Mouse (Mus musculus): ENCODE results near the gene Abcb10. TPM values are rescaled to one million over a fixed set of nuclear protein-coding genes. Genes with fewer than 3 reads are reported as not detected.

Gene Abcb10
- polyA plus RNA-seq (2014; fragmentation: Illumina TruSeq; extraction: RNeasy Lipid Tissue Mini Kit (QIAGEN cat#74804); ENCODE audit: insufficient read depth, low read depth, low replicate concordance): 7.6 TPM

GRCm38 (mm10) chr8:123982826-123983400 lies at the start of gene Abcb10:
Gene Abcb10, minus strand, starts transcription at chr8:123983122.

DNA sequence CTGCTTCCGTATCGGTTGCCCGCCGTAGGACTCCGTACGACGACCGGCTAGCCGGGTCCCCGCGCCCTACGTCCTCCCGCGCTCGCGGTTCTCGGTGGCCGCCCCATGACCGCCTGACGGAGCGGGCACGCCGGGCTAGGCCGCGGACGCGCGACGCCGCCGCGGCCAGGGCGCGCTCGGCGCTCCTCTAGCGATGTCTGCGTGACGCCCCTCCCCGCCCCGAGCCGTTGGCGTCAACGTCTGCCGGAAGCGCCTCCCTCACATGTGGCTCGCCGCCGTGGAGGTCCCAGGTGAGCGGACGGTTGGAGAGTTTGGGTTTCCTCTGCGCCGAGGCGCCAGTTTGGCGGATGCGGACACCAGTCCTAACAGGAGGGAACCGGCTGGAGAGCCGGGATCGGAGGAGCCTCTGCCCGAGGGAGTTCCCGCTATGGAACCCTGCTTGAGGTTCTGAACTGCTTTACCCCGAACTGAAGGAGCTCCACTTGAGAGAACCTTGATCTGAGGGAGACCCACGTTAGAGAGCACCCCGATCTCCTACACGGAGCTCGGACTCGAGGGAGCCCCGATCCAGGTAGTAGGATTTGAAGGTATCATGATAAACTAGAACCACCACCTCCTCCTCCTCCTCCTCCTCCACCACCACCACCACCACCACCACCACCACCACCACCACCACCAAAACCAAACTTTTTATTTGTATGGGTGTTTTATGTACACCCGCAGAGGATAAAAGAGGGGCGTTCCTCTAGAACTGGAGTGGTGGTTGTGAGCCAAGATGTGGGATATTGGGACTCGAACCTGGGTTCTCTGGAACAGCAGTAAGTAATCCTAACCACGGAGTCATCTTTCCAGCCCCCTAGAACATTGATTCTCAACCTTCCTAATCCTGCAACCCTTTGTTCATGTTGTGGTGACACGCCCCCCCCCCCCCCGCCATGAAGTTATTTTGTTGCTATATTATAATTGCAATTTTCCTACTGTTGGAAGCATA lies 38.6 kb upstream of the Abcb10 start, which contains the start of the genes Taf5l and Urb2:
TSS of gene Taf5l (minus strand) at position 161 of the 991 bp plus-strand sequence.
TSS of gene Urb2 (plus strand) at position 272 of the 991 bp plus-strand sequence.

GRCm38 (mm10) chr8:123948942-123949685 lies 33.8 kb downstream of the Abcb10 start, which contains the start of gene Nup133:
Gene Nup133, minus strand, starts transcription at chr8:123949265.

Other genes starting within 250 kb of the Abcb10 start
- gene Rab4a, start 177.1 kb downstream of the Abcb10 start, polyA plus RNA-seq (2014; fragmentation: Illumina TruSeq; extraction: RNeasy Lipid Tissue Mini Kit (QIAGEN cat#74804); ENCODE audit: insufficient read depth, low read depth, low replicate concordance): 8.4 TPM
- gene Ccsap, start 122.9 kb downstream of the Abcb10 start, polyA plus RNA-seq (2014; fragmentation: Illumina TruSeq; extraction: RNeasy Lipid Tissue Mini Kit (QIAGEN cat#74804); ENCODE audit: insufficient read depth, low read depth, low replicate concordance): 0.55 TPM
- 0.35 TPM for gene Acta1, start 88.4 kb downstream of the Abcb10 start, polyA plus RNA-seq (2014; fragmentation: Illumina TruSeq; extraction: RNeasy Lipid Tissue Mini Kit (QIAGEN cat#74804); ENCODE audit: insufficient read depth, low read depth, low replicate concordance)
- 8.5 TPM for gene Nup133, start 33.9 kb downstream of the Abcb10 start, polyA plus RNA-seq (2014; fragmentation: Illumina TruSeq; extraction: RNeasy Lipid Tissue Mini Kit (QIAGEN cat#74804); ENCODE audit: insufficient read depth, low read depth, low replicate concordance)
- 15.0 TPM for gene Taf5l, start 38.3 kb upstream of the Abcb10 start, polyA plus RNA-seq (2014; fragmentation: Illumina TruSeq; extraction: RNeasy Lipid Tissue Mini Kit (QIAGEN cat#74804); ENCODE audit: insufficient read depth, low read depth, low replicate concordance)
- gene Urb2, start 38.4 kb upstream of the Abcb10 start, polyA plus RNA-seq (2014; fragmentation: Illumina TruSeq; extraction: RNeasy Lipid Tissue Mini Kit (QIAGEN cat#74804); ENCODE audit: insufficient read depth, low read depth, low replicate concordance): 2.2 TPM
- 21.1 TPM for gene Galnt2, start 248.3 kb upstream of the Abcb10 start, polyA plus RNA-seq (2014; fragmentation: Illumina TruSeq; extraction: RNeasy Lipid Tissue Mini Kit (QIAGEN cat#74804); ENCODE audit: insufficient read depth, low read depth, low replicate concordance)